Mouse (Mus musculus): ENCODE measurements around the gene Arrdc4. TPM values are rescaled to one million over a fixed set of nuclear protein-coding genes. Genes with fewer than 3 reads are reported as not detected.

Arrdc4 gene
- total and polyA plus RNA-seq, 3 experiments = not detected

- Histone ChIP-seq H3K27me3 (ENCODE audit: control insufficient read depth in 1 of 2, insufficient read depth in 2 of 2, low read length in 2 of 2) (no peaks in the 10 kb centered on the region), H3K36me3 (ENCODE audit: control insufficient read depth in 1 of 2, insufficient read depth in 2 of 2, low read length in 2 of 2) (no peaks in the 10 kb centered on the region)
- TF ChIP-seq NELFE (IDR thresholded peaks at IDR 0.05; ENCODE audit: low read depth, low read length) (no peak), TAL1 (IDR thresholded peaks at IDR 0.05; ENCODE audit: low read length) (no peak), GATA1 (IDR thresholded peaks at IDR 0.05; ENCODE audit: low read depth, low read length) (no peak), SIN3A (IDR thresholded peaks at IDR 0.05; ENCODE audit: low read length) (no peak), EP300 (IDR thresholded peaks at IDR 0.05; ENCODE audit: low read depth in 1 of 2, low read length in 2 of 2) (no peak), POLR2A (IDR thresholded peaks at IDR 0.05; ENCODE audit: control insufficient read depth in 1 of 2, insufficient read depth in 1 of 2, low read depth in 1 of 2, low read length in 2 of 2, poor library complexity in 1 of 2) (no peak), TCF12 (IDR thresholded peaks at IDR 0.05; ENCODE audit: low read depth, low read length) (no peak), POLR2AphosphoS2 (IDR thresholded peaks at IDR 0.05; ENCODE audit: low read length) (no peak), ZKSCAN1 (IDR thresholded peaks at IDR 0.05; ENCODE audit: low read depth, low read length) (no peak), USF1 (IDR thresholded peaks at IDR 0.05; ENCODE audit: low read depth, low read length) (no peak), NRF1 (IDR thresholded peaks at IDR 0.05; ENCODE audit: insufficient read depth, low read depth, low read length, poor library complexity, severe bottlenecking) (no peak), UBTF (IDR thresholded peaks at IDR 0.05; ENCODE audit: borderline replicate concordance, insufficient read depth, low read depth, low read length) (no peak), MEF2A (IDR thresholded peaks at IDR 0.05; ENCODE audit: extremely low read depth, insufficient replicate concordance, low read depth, low read length, poor library complexity, severe bottlenecking) (no peak), KAT2A (conservative IDR thresholded peaks at IDR 0.05; ENCODE audit: low read depth, low read length) (no peak), USF2 (IDR thresholded peaks at IDR 0.05; ENCODE audit: borderline replicate concordance in 1 of 2, insufficient read depth in 1 of 2, low read depth in 1 of 2, low read length in 2 of 2) (no peak), RCOR1 (IDR thresholded peaks at IDR 0.05; ENCODE audit: low read depth, low read length) (no peak), CHD2 (IDR thresholded peaks at IDR 0.05; ENCODE audit: low read length) (no peak), TBP (IDR thresholded peaks at IDR 0.05; ENCODE audit: low read depth, low read length) (no peak)
These were observed 52.6 kb downstream of the Arrdc4 start for GRCm38 (mm10) chr7:68696446-68696845.

GRCm38 (mm10) chr7:68692731-68693130, 56.3 kb downstream of the Arrdc4 start:
- Histone ChIP-seq H3K79me2 (ENCODE audit: control insufficient read depth, insufficient read depth, low read length, poor library complexity) (no peaks in the 10 kb centered on the region), H3K27me3 (ENCODE audit: control insufficient read depth in 1 of 2, insufficient read depth in 2 of 2, low read length in 2 of 2) (no peaks in the 10 kb centered on the region), H3K9ac (ENCODE audit: control insufficient read depth, low read depth, low read length, poor library complexity, severe bottlenecking) (no peak overlapping the region), H3K36me3 (ENCODE audit: control insufficient read depth in 1 of 2, insufficient read depth in 2 of 2, low read length in 2 of 2) (no peaks in the 10 kb centered on the region), H3K27ac (ENCODE audit: control insufficient read depth, low read depth, low read length) (no peak overlapping the region), H3K9me3 (replicated peaks; ENCODE audit: insufficient read depth, low read length) (no peaks in the 10 kb centered on the region), H3K4me1 (ENCODE audit: control insufficient read depth in 1 of 2, insufficient read depth in 2 of 2, low read length in 2 of 2) (no peaks in the 10 kb centered on the region), H3K4me3 (ENCODE audit: control insufficient read depth in 1 of 2, insufficient read depth in 1 of 2, low read depth in 2 of 2, low read length in 2 of 2) (no peak overlapping the region)
- TF ChIP-seq TBP (IDR thresholded peaks at IDR 0.05; ENCODE audit: low read depth, low read length) (no peak), MAFK (IDR thresholded peaks at IDR 0.05; ENCODE audit: borderline replicate concordance, low read depth, low read length) (no peak), E2F4 (IDR thresholded peaks at IDR 0.05; ENCODE audit: borderline replicate concordance, low read depth, low read length) (no peak), NELFE (IDR thresholded peaks at IDR 0.05; ENCODE audit: low read depth, low read length) (no peak)
- no peak for DNase-seq (ENCODE audit: low read depth, low spot score)

More at GRCm38 (mm10) chr7:68696446-68696845, 52.6 kb downstream of the Arrdc4 start:
- Histone ChIP-seq H3K9me3 (replicated peaks; ENCODE audit: insufficient read depth, low read length) (no peaks in the 10 kb centered on the region), H3K4me1 (ENCODE audit: control insufficient read depth in 1 of 2, insufficient read depth in 2 of 2, low read length in 2 of 2) (no peaks in the 10 kb centered on the region), H3K79me2 (ENCODE audit: control insufficient read depth, insufficient read depth, low read length, poor library complexity) (no peaks in the 10 kb centered on the region), H3K4me3 (ENCODE audit: control insufficient read depth in 1 of 2, insufficient read depth in 1 of 2, low read depth in 2 of 2, low read length in 2 of 2) (no peak overlapping the region), H3K27ac (ENCODE audit: control insufficient read depth, low read depth, low read length) (no peak overlapping the region), H3K9ac (ENCODE audit: control insufficient read depth, low read depth, low read length, poor library complexity, severe bottlenecking) (no peak overlapping the region)
- DNase-seq (ENCODE audit: low read depth, low spot score) = no peak
